Mouse (Mus musculus): ENCODE results near the gene Rad54l. TPM values are rescaled to one million over a fixed set of nuclear protein-coding genes. Genes with fewer than 3 reads are reported as not detected.

The Rad54l gene
- polyA plus RNA-seq, 1 experiment, result 25.9 TPM

- Histone ChIP-seq H3K27ac (ENCODE audit: control insufficient read depth, insufficient read depth, low read depth, low read length, poor library complexity) (peak overlapping the region; percentile 81), H3K4me1 (ENCODE audit: control insufficient read depth, insufficient read depth, low read length) (no peaks in the 10 kb centered on the region; the same call in 1 of the 2 replicates), H3K4me3 (replicated peaks; ENCODE audit: control insufficient read depth, low read depth, low read length) (peak overlapping the region; percentile 50)
- peak; percentile 26; the same call in 1 of the 2 replicates for TF ChIP-seq CTCF (IDR thresholded peaks at IDR 0.05; ENCODE audit: control insufficient read depth, insufficient read depth, low read length)
- TF ChIP-seq POLR2A (IDR thresholded peaks at IDR 0.05; ENCODE audit: borderline replicate concordance, control insufficient read depth, low read depth, low read length), result no peak
- WGBS, result 7% methylated on average over 22 of the region's 22 CpGs
Measured at GRCm38 (mm10) chr4:116052526-116053293, 70.8 kb downstream of the Rad54l start.

- H3K27ac ChIP-seq (ENCODE audit: control insufficient read depth, insufficient read depth, low read depth, low read length, poor library complexity), result no peak overlapping the region
- no peak overlapping the region for H3K4me3 ChIP-seq (replicated peaks; ENCODE audit: control insufficient read depth, low read depth, low read length)
- 83% methylated on average over 3 of the region's 3 CpGs for WGBS
- no peak for TF ChIP-seq CTCF (IDR thresholded peaks at IDR 0.05; ENCODE audit: control insufficient read depth, insufficient read depth, low read length)
- no peak for TF ChIP-seq POLR2A (IDR thresholded peaks at IDR 0.05; ENCODE audit: borderline replicate concordance, control insufficient read depth, low read depth, low read length)
- H3K4me1 ChIP-seq (ENCODE audit: control insufficient read depth, insufficient read depth, low read length), result no peaks in the 10 kb centered on the region
Measured at GRCm38 (mm10) chr4:116049211-116049610, 74.3 kb downstream of the Rad54l start.

DNA sequence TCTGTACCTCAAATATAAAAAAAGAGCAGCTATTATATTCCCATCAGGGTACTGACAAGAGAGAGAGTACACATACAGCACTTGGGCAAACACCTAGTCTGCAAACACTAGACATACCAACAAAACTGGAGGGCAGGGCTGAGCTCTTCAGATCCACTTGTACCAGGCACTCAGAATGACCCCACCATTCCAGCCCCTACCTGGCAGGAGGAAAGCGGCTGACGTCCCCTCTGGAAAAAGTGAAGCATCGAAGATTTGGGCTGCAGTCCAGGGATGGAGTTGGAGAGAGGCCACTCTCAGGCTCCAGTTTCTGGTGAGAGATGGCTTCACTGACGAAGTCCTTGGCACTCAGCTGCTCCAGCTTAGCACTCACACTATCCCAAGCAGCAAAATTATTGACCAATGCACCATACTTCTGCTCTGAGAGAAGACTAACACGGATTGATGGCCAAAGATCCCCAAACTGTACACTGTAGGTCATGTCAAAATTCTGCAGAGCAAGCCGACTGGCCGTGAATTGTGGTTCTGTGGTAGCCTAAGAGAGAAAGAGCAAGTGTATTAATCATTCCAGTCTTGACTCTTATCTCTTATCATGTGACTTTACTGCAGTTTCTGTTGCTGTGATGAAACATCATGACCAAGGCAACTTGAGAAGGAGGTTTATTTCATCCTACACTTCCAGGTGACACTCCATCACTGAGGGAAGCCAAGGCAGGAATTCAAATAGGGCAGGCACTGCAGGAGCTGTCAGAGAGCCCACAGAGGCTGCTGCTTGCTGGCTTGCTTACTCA is 75.2 kb downstream of the Rad54l start:
- WGBS, result 63% methylated on average over 7 of the region's 7 CpGs
- H3K4me3 ChIP-seq (replicated peaks; ENCODE audit: control insufficient read depth, low read depth, low read length), result no peak overlapping the region
- TF ChIP-seq POLR2A (IDR thresholded peaks at IDR 0.05; ENCODE audit: borderline replicate concordance, control insufficient read depth, low read depth, low read length) (no peak), CTCF (IDR thresholded peaks at IDR 0.05; ENCODE audit: control insufficient read depth, insufficient read depth, low read length) (no peak)
- no peak overlapping the region for H3K27ac ChIP-seq (ENCODE audit: control insufficient read depth, insufficient read depth, low read depth, low read length, poor library complexity)
- H3K4me1 ChIP-seq (ENCODE audit: control insufficient read depth, insufficient read depth, low read length), result no peaks in the 10 kb centered on the region

DNA sequence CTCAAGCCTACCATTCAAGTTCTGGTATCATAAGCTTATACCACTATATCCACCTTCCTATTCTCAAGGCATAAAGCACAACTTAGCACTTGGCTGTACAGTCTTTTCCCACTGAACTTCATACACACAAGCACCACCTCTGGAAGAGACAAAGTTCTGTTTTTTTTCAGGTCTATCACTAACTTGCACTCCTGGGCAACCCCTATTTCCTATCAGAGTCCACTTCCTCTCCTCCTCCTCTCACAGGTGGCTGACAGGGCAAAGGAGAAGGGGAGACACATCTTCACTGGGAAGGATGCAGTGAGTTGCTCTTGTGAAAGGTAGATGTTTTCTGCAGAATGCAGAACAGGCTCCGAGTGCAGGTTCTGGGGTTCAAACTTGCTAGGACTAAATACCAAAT is 75.8 kb downstream of the Rad54l start:
- TF ChIP-seq POLR2A (IDR thresholded peaks at IDR 0.05; ENCODE audit: borderline replicate concordance, control insufficient read depth, low read depth, low read length) (no peak), CTCF (IDR thresholded peaks at IDR 0.05; ENCODE audit: control insufficient read depth, insufficient read depth, low read length) (no peak)
- WGBS, result 86% methylated on average over 1 of the region's 1 CpGs
- H3K4me1 ChIP-seq (ENCODE audit: control insufficient read depth, insufficient read depth, low read length), result no peaks in the 10 kb centered on the region
- no peak overlapping the region for H3K4me3 ChIP-seq (replicated peaks; ENCODE audit: control insufficient read depth, low read depth, low read length)
- H3K27ac ChIP-seq (ENCODE audit: control insufficient read depth, insufficient read depth, low read depth, low read length, poor library complexity), result no peak overlapping the region

- TF ChIP-seq POLR2A (IDR thresholded peaks at IDR 0.05; ENCODE audit: borderline replicate concordance, control insufficient read depth, low read depth, low read length) (no peak), CTCF (IDR thresholded peaks at IDR 0.05; ENCODE audit: control insufficient read depth, insufficient read depth, low read length) (no peak)
- H3K4me1 ChIP-seq (ENCODE audit: control insufficient read depth, insufficient read depth, low read length), result no peaks in the 10 kb centered on the region
- H3K27ac ChIP-seq (ENCODE audit: control insufficient read depth, insufficient read depth, low read depth, low read length, poor library complexity), result no peak overlapping the region
- H3K4me3 ChIP-seq (replicated peaks; ENCODE audit: control insufficient read depth, low read depth, low read length), result no peak overlapping the region
- 78% methylated on average over 2 of the region's 2 CpGs for WGBS
Measured at GRCm38 (mm10) chr4:116046604-116047003, 76.9 kb downstream of the Rad54l start.

Other genes with a start within 250 kb of the Rad54l start
- 1.2 TPM in 1 of 2 replicates, not detected in the other for gene Kncn, start 239.3 kb downstream of the Rad54l start, polyA plus RNA-seq (2011; ENCODE audit: insufficient read depth, insufficient read length, low replicate concordance, missing spikeins)
- gene 6430628N08Rik, start 233.0 kb downstream of the Rad54l start, polyA plus RNA-seq (2011; ENCODE audit: insufficient read depth, insufficient read length, low replicate concordance, missing spikeins), result not detected in 2 replicates
- not detected in 2 replicates for gene Dmbx1, start 183.8 kb downstream of the Rad54l start, polyA plus RNA-seq (2011; ENCODE audit: insufficient read depth, insufficient read length, low replicate concordance, missing spikeins)
- gene Faah, start 105.8 kb downstream of the Rad54l start, polyA plus RNA-seq (2011; ENCODE audit: insufficient read depth, insufficient read length, low replicate concordance, missing spikeins), result 1.3 and 5.1 TPM in 2 replicates
- gene Nsun4, start 69.8 kb downstream of the Rad54l start, polyA plus RNA-seq (2011; ENCODE audit: insufficient read depth, insufficient read length, low replicate concordance, missing spikeins), result 5.8 and 13.0 TPM in 2 replicates
- 449 and 551 TPM in 2 replicates for gene Uqcrh, start 48.6 kb downstream of the Rad54l start, polyA plus RNA-seq (2011; ENCODE audit: insufficient read depth, insufficient read length, low replicate concordance, missing spikeins)
- 8.2 and 11.4 TPM in 2 replicates for gene Lrrc41, start 48.4 kb downstream of the Rad54l start, polyA plus RNA-seq (2011; ENCODE audit: insufficient read depth, insufficient read length, low replicate concordance, missing spikeins)
- 6.8 and 14.5 TPM in 2 replicates for gene Pomgnt1, start 150 bp upstream of the Rad54l start, polyA plus RNA-seq (2011; ENCODE audit: insufficient read depth, insufficient read length, low replicate concordance, missing spikeins)
- gene Lurap1, start 27.6 kb upstream of the Rad54l start, polyA plus RNA-seq (2011; ENCODE audit: insufficient read depth, insufficient read length, low replicate concordance, missing spikeins), result 0.35 TPM in 1 of 2 replicates, not detected in the other
- gene Tspan1, start 43.9 kb upstream of the Rad54l start, polyA plus RNA-seq (2011; ENCODE audit: insufficient read depth, insufficient read length, low replicate concordance, missing spikeins), result not detected in 2 replicates
- gene 1700042G07Rik, start 49.7 kb upstream of the Rad54l start, polyA plus RNA-seq (2011; ENCODE audit: insufficient read depth, insufficient read length, low replicate concordance, missing spikeins), result not detected in 2 replicates
- not detected in 2 replicates for gene Gm49337, start 49.7 kb upstream of the Rad54l start, polyA plus RNA-seq (2011; ENCODE audit: insufficient read depth, insufficient read length, low replicate concordance, missing spikeins)
- gene Pik3r3, start 97.9 kb upstream of the Rad54l start, polyA plus RNA-seq (2011; ENCODE audit: insufficient read depth, insufficient read length, low replicate concordance, missing spikeins), result 0.56 and 0.95 TPM in 2 replicates